Mouse (Mus musculus) lung, postnatal 0 days (tissue): ENCODE measurements around the gene Map4k5. TPM values are rescaled to one million over a fixed set of nuclear protein-coding genes. Genes with fewer than 3 reads are reported as not detected.

Experiments
- ATAC-seq: fragments of 200-750 bp; cut with Nextera tagmentation; 2 replicates; pipeline ENCODE4 v1.8.0; 2017; ENCODE audit warnings: moderate library complexity
- DNase-seq: peaks from one replicate; pipeline ENCODE4 v3.0.0-alpha.2; 2016; ENCODE audit warnings: low spot score
- H3K27ac ChIP-seq: fragments of 300-500 bp; sonication (generic); 2 replicates; pipeline ENCODE4 v1.5.1; 2014; ENCODE audit warnings: antibody characterized with exemption, mild to moderate bottlenecking, low read length, mixed read lengths
- H3K27me3 ChIP-seq: fragments of 300-500 bp; sonication (generic); replicated peaks from 2 replicates; pipeline ENCODE4 v1.6.1; 2014; ENCODE audit warnings: low read length, mixed read lengths; ENCODE audit not compliant: insufficient read depth
- H3K36me3 ChIP-seq: fragments of 300-500 bp; sonication (generic); 2 replicates; pipeline ENCODE4 v1.6.1; 2014; ENCODE audit warnings: low read length, mixed read lengths; ENCODE audit not compliant: insufficient read depth
- H3K4me1 ChIP-seq: fragments of 300-500 bp; sonication (generic); 2 replicates; pipeline ENCODE4 v1.6.1; 2014; ENCODE audit warnings: antibody characterized with exemption, low read depth, low read length, mixed read lengths; ENCODE audit not compliant: insufficient read depth
- H3K4me2 ChIP-seq: fragments of 300-500 bp; sonication (generic); replicated peaks from 2 replicates; pipeline ENCODE4 v1.6.1; 2014; ENCODE audit warnings: low read depth, mild to moderate bottlenecking, low read length, moderate library complexity, mixed read lengths
- H3K4me3 ChIP-seq: fragments of 300-500 bp; sonication (generic); 2 replicates; pipeline ENCODE4 v1.5.1; 2014; ENCODE audit warnings: low read depth, low read length
- H3K9ac ChIP-seq: fragments of 300-500 bp; sonication (generic); replicated peaks from 2 replicates; pipeline ENCODE4 v1.6.1; 2014; ENCODE audit warnings: low read depth, mild to moderate bottlenecking
- H3K9me3 ChIP-seq: fragments of 300-500 bp; sonication (generic); 2 replicates; pipeline ENCODE4 v1.6.1; 2016; ENCODE audit warnings: low read length, mixed read lengths
- CTCF ChIP-seq: IDR thresholded peaks from 2 replicates; pipeline ENCODE4 v1.5.1; 2016; ENCODE audit warnings: antibody characterized with exemption, mild to moderate bottlenecking
- EP300 ChIP-seq: IDR thresholded peaks from 2 replicates; pipeline ENCODE4 v1.6.1; 2016; ENCODE audit warnings: antibody characterized with exemption, mild to moderate bottlenecking, control low read depth
- WGBS: fragments of 180-500 bp; shearing (Covaris S2); extraction: QIAGEN DNeasy Blood & Tissue Kit; methylation state at CpG from one replicate; pipeline ENCODE4 v1.1.7; 2014; 5-methylcytosine and 5-hydroxymethylcytosine counted together
- polyA plus RNA-seq: library from polyadenylated mRNA; unstranded; fragments of >200 nt; fragmentation: Nextera tagmentation; extraction: Ambion mirVana; gene quantifications from 2 replicates; pipeline ENCODE4 v1.2.1, GENCODE M21; 2015

Map4k5 gene
- polyA plus RNA-seq, 1 experiment from 2014 or later = 20.6 TPM

- Histone ChIP-seq H3K4me2 (no peak overlapping the region), H3K36me3 (no peaks in the 10 kb centered on the region), H3K27me3 (no peaks in the 10 kb centered on the region), H3K4me1 (peaks cover 15% of the 10 kb centered on the region; the same call in 1 of the 2 replicates), H3K4me3 (no peak overlapping the region), H3K27ac (no peak overlapping the region), H3K9me3 (no peaks in the 10 kb centered on the region), H3K9ac (no peak overlapping the region)
- TF ChIP-seq EP300 (no peak), CTCF (no peak)
- WGBS = 57% methylated on average over 10 of the region's 10 CpGs
- ATAC-seq = no peak
- no peak for DNase-seq
Measured at GRCm38 (mm10) chr12:69881198-69881905, 11.6 kb downstream of the Map4k5 start.

GRCm38 (mm10) chr12:69879739-69880138 lies 13.3 kb downstream of the Map4k5 start:
- DNase-seq (peak; percentile 37), ATAC-seq (peak; percentile 14; the same call in 1 of the 2 replicates)
- no peak for TF ChIP-seq EP300
- no peak for TF ChIP-seq CTCF
- Histone ChIP-seq H3K4me2 (peak overlapping the region; percentile 39), H3K27me3 (no peaks in the 10 kb centered on the region), H3K9ac (no peak overlapping the region), H3K9me3 (no peaks in the 10 kb centered on the region), H3K27ac (peak overlapping the region; percentile 72), H3K4me3 (peak overlapping the region; percentile 19; the same call in 1 of the 2 replicates), H3K36me3 (no peaks in the 10 kb centered on the region), H3K4me1 (peaks cover 15% of the 10 kb centered on the region; the same call in 1 of the 2 replicates)
- 21% methylated on average over 6 of the region's 6 CpGs for WGBS

- peak overlapping the region; percentile 39 for H3K4me2 ChIP-seq
- DNase-seq = peak; percentile 61
Measured at GRCm38 (mm10) chr12:69879172-69879665, 13.8 kb downstream of the Map4k5 start.

GRCm38 (mm10) chr12:69877842-69878363 lies 15.1 kb downstream of the Map4k5 start:
- no peak for DNase-seq
- H3K4me3 ChIP-seq = no peak overlapping the region
- no peaks in the 10 kb centered on the region for H3K36me3 ChIP-seq
- TF ChIP-seq CTCF = no peak
- TF ChIP-seq EP300 = no peak
- H3K4me2 ChIP-seq = no peak overlapping the region
- H3K27me3 ChIP-seq = no peaks in the 10 kb centered on the region
- H3K9me3 ChIP-seq = no peaks in the 10 kb centered on the region
- H3K27ac ChIP-seq = peak overlapping the region; percentile 1; the same call in 1 of the 2 replicates
- H3K4me1 ChIP-seq = peaks cover 15% of the 10 kb centered on the region; the same call in 1 of the 2 replicates
- H3K9ac ChIP-seq = no peak overlapping the region
- 81% methylated on average over 9 of the region's 9 CpGs for WGBS
- ATAC-seq = no peak

More at GRCm38 (mm10) chr12:69879172-69879665, 13.8 kb downstream of the Map4k5 start:
- Histone ChIP-seq H3K9me3 (no peaks in the 10 kb centered on the region), H3K27ac (peak overlapping the region; percentile 72), H3K27me3 (no peaks in the 10 kb centered on the region), H3K9ac (no peak overlapping the region), H3K36me3 (no peaks in the 10 kb centered on the region), H3K4me1 (peaks cover 15% of the 10 kb centered on the region; the same call in 1 of the 2 replicates), H3K4me3 (peak overlapping the region; percentile 19; the same call in 1 of the 2 replicates)
- peak; percentile 70 for ATAC-seq
- 17% methylated on average over 4 of the region's 4 CpGs for WGBS
- TF ChIP-seq CTCF = no peak
- TF ChIP-seq EP300 = no peak

- 83% methylated on average over 5 of the region's 5 CpGs for whole genome bisulfite sequencing
- no peak for ATAC-seq
- no peaks in the 10 kb centered on the region for H3K9me3 ChIP-seq
Measured at GRCm38 (mm10) chr12:69871632-69872031, 21.4 kb downstream of the Map4k5 start.

GRCm38 (mm10) chr12:69867338-69867737 lies 25.7 kb downstream of the Map4k5 start:
- 59% methylated on average over 5 of the region's 5 CpGs for WGBS
- Histone ChIP-seq H3K4me1 (peaks cover 3% of the 10 kb centered on the region; the same call in 1 of the 2 replicates), H3K36me3 (no peaks in the 10 kb centered on the region)

More at GRCm38 (mm10) chr12:69871632-69872031, 21.4 kb downstream of the Map4k5 start:
- Histone ChIP-seq H3K27me3 (no peaks in the 10 kb centered on the region), H3K4me3 (no peak overlapping the region), H3K36me3 (no peaks in the 10 kb centered on the region), H3K27ac (no peak overlapping the region), H3K9ac (no peak overlapping the region), H3K4me2 (no peak overlapping the region), H3K4me1 (peaks cover 3% of the 10 kb centered on the region; the same call in 1 of the 2 replicates)
- no peak for DNase-seq
- TF ChIP-seq EP300 = no peak
- TF ChIP-seq CTCF = no peak

More at GRCm38 (mm10) chr12:69867338-69867737, 25.7 kb downstream of the Map4k5 start:
- no peak overlapping the region for H3K4me2 ChIP-seq
- no peak for TF ChIP-seq CTCF
- TF ChIP-seq EP300 = no peak
- H3K9me3 ChIP-seq = no peaks in the 10 kb centered on the region
- no peak overlapping the region for H3K9ac ChIP-seq
- H3K27me3 ChIP-seq = no peaks in the 10 kb centered on the region
- no peak overlapping the region for H3K27ac ChIP-seq
- ATAC-seq = no peak
- H3K4me3 ChIP-seq = no peak overlapping the region
- DNase-seq = no peak
